Mouse (Mus musculus): Measurements from ENCODE around the gene Gm20532.

The Gm20532 gene

DNA sequence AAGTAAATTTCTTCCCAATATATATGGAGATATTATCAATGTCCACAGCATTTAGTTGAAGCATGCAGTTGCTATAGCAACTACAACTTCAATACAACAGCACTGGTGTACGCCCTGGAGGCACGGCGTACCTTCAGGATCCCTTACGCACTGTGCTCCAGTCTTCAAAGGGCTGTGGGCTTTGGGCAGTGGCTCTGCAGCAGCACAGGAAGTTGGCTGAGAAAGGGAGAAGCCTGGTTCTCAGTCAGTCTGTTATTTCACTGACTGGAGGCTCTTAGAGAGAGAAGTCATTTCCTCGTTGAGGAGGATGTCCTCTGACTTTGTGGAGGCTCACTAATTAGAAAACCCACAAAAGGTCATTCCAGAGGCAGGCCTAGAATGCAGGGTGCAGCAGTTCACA is 36.5 kb downstream of the Gm20532 start:
- no peak for DNase-seq (ENCODE audit: low spot score)

DNA sequence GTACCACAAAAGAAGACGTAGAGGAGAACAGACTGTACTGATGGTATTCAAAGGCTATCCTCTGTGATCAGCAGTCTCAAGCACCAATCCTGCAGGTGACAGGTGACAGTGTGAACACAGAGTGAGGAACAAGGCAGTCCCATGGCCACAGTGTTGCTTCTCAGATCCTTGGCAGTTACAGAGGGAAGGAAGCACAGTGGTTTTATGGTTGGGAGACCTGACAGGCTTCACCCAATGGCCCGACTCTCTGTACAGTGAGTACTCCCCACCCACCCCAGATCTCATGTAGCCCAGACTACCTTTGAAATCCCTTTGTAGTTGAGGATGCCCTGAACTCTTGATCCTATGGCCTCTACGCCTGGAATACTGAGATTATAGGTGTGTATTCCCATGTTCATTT is 39.0 kb downstream of the Gm20532 start:
- DNase-seq (ENCODE audit: low spot score) = no peak

DNA sequence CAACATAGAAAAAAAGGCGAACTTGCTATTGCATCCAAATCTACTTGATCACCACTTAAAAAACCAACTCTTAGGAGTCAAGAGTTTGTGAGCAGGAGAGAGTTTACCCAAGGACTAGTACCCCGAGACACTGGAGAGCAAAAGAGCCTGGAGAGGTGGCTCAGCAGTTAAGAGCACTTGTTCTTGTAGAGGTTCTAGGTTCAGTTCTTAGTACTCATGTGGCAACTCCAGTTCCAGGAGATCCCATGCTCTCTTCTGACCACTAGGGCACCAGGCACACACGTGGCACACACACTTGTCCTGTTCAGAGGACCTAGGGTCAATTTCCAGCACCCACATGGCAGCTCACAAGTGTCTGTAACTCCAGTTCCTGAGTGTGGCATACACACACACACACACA is 39.6 kb downstream of the Gm20532 start:
- no peak for DNase-seq (ENCODE audit: low spot score)

GRCm38 (mm10) chr2:26627921-26628739 is 41.7 kb downstream of the Gm20532 start, which contains the start of gene Fam69b:
Gene Fam69b (plus strand): TSS chr2:26628457.
- DNase-seq (ENCODE audit: low spot score) = no peak

DNA sequence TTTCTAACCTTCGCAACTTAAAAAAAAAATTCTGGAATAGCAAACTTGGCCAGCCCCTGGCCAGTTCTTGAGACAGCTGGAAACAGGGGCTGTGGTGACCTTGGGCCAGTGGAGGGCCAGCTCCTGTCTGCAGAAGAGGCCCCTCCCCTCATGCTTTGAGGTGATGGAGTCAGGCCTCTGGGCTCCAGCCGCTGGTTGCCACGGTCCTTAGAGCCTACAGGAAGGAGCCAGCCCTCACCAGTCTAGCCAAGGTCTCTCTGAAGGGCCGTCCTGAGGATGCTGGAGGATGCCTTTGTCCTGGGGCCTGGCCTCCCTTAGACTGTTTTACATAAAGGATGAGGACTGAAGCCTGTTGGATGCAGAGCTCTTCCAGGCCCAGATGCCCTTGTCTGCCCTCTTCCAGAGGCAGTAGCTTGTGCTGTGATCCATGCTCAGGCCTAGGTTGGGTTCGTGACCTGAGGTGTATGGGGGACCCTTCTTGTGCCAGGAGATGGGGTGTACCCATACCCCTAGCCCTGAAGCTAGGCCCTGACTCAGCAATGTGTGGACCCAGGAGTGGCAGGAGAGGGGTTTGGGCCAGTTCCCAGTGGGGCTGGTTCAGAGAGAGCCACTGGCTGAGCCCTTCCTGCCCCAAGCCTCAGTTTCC is 42.5 kb downstream of the Gm20532 start:
- no peak for DNase-seq (ENCODE audit: low spot score)

GRCm38 (mm10) chr2:26632541-26633395 is 46.3 kb downstream of the Gm20532 start:
- no peak for DNase-seq (ENCODE audit: low spot score)

- no peak for DNase-seq (ENCODE audit: low spot score)
Measured at GRCm38 (mm10) chr2:26633953-26634530, 47.6 kb downstream of the Gm20532 start.

- DNase-seq (ENCODE audit: low spot score) = no peak
Measured at GRCm38 (mm10) chr2:26634629-26635488, 48.4 kb downstream of the Gm20532 start.

- DNase-seq (ENCODE audit: low spot score) = no peak
Measured at GRCm38 (mm10) chr2:26635489-26636324, 49.3 kb downstream of the Gm20532 start.

DNA sequence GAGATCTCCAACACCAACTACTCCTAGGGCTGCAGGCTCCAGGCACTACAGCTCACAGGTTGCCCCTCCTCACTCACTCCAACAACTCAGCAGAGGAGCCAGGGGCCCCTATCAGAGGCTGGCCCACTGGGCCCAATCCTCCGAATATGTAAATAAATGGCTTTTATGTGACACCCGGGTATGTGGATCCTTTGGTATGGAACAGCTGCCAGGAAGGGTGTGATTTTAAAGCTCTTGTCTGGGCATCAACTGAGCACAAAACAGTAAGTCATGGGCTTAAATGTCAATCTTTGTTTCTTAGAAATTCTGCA is 49.8 kb downstream of the Gm20532 start:
- DNase-seq (ENCODE audit: low spot score) = no peak

- no peak for DNase-seq (ENCODE audit: low spot score)
Measured at GRCm38 (mm10) chr2:26637316-26637932, 51.0 kb downstream of the Gm20532 start.

DNA sequence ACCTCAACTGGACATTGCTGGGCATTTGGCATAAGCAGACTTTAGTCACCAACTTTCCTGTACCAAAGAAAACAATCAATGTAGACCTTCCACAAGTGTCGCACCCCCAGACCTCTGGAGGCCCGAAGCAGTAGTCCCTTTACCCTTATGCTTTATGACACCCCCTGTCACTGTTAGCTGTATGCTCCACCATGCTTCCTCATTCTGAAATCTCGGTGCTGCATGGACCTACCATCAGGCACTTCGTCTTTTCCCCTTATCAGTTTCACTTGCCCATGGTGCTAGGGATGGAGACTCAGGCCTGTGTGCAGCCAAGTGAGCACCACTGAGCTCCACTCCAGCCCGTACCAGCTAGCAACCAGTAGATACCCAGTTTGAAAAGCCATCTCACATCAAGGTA is 51.6 kb downstream of the Gm20532 start:
- DNase-seq (ENCODE audit: low spot score) = no peak

DNA sequence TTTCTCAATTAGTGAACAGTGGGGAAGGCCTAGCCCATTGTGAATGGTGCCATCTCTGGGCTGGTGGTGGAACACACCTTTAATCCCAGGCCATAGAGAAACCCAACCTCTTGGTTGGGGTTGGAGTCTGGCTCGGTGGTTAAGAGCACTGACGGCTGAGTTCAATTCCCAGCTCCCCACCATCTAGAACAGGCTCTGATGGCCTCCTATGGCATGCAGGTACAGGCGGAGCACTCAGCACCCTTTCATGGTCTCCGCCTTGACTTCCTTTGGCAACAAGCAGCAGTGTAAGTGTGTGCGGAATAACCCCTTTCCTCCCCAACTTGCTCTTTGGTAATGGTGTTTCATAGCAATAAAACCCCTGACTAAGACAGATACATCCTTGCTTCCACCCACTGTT is 52.1 kb downstream of the Gm20532 start:
- DNase-seq (ENCODE audit: low spot score) = no peak

DNA sequence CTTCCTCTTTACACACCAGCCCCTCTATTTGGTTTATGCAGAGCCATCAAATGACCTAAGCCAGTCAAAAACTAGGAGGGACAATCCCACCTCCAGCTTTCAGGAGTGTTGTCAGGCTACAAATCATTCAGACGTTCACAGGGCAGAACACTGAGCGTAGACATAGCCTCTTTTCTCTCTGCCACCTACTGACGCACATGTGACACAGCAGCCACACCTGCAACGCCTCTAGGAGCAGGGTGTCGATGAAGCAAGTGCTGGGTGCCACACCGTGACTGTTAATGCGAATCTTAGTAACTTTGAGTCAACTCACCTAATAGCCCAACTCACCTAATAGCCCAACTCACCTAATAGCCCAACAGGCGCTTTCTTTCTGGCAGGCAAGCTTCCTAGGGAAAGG is 52.6 kb downstream of the Gm20532 start:
- DNase-seq (ENCODE audit: low spot score) = peak; percentile 68

DNA sequence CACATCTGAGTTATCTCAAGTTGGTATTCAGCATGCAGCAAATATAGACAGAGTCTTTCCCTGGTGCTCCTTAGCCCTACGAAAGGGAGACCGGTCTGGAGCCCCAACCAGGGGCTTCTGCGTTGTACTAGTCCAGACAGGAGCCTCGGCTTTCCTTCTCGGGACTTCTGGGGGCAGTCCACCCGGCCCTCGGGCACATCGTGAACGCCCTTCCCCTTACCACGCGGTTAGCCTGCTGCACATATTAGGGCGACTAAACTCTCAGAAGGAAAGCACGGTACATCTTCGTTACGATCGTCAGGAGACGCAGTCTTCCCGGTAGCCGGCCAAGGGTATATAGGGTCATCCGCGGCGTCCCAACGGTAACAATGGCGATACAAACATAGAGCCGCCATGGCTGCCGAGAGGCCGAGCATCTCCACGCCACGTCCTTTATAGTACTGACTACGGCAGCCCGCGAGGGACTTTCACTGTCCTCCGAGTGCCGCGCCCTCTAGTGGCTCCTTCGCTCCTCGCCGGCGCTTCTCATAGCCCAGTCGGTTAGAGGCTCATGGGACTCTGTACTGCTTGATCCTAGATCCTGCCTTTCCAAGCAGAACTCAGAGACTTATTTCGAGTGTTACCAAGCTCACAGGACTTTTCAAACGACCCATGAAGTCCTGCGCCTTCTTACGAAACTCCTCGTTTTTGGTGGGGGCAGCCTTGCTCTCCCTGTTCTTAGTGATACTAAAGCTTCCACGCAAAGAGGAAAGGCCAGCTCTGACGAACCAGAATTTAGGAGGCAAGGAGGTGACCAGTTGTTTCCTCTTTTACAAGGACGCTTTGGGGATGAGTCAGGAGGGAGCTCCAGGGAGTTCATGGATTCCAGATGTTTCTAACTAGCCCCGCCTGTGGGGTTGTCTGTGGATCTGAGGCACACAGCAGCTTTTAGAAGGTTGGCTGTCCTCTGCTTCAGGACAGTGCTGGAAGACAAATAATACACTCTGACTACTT is 53.7 kb downstream of the Gm20532 start:
- DNase-seq (ENCODE audit: low spot score) = peak; percentile 94

DNA sequence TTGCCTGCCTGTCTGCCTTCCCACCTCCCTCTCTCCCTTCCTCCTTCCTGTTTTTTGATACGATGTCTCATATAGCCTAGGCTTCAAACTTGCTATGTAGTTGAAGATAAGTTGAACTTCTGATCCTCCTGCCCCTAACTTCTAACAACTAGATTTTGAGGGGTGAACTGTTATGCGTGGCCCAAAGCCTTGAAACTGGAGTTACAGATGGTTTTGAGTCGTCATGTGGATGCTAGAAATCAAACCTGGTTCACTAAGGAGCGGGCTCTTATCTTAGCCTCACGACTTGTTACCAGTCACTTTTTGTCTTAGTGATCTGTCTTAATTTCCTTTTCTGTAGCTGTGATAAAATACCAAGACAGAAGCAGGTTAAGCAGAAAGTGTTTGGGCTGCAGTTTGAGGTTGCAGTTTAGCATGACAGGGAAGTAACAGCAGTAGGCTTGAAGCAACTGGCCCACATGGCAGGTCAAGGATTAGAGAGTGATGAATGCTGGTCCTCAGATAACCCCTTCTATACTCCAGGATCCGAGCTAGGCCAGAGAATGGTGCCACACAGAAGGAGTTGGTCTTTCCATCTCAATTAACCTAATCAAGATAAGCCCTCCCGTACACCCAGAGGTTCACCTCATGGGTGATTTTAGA is 54.7 kb downstream of the Gm20532 start:
- DNase-seq (ENCODE audit: low spot score) = no peak

GRCm38 (mm10) chr2:26643942-26644341 is 57.5 kb downstream of the Gm20532 start:
- no peak for DNase-seq (ENCODE audit: low spot score)

- DNase-seq (ENCODE audit: low spot score) = peak; percentile 76
Measured at GRCm38 (mm10) chr2:26646643-26647293, 60.3 kb downstream of the Gm20532 start.
